ENCODE assay signal across 9 mouse cellular contexts in genomic region chr4:120975428-120975734, GRCm38 (mm10). TPM values are rescaled to one million over a fixed set of nuclear protein-coding genes. Genes with fewer than 3 reads are reported as not detected.
DNase-seq lines count a peak whose midpoint lies in the region; TF ChIP-seq lines count a peak whose summit lies in the region.
"Had no signal": no experiment of that assay in that cellular context is flagged by ENCODE, and none has a peak within 500 bp of the region (broad histone marks: within the 10 kb centered on the region; RNA-seq: fewer than 3 reads in every experiment).

No protein-coding gene starts in this region.

- no peak for DNase-seq in left cerebral cortex, adult 2 months (ENCODE audit: extremely low spot score in 1 of 2, low spot score in 2 of 2)
- DNase-seq in left cerebral cortex, adult 8-10 months (ENCODE audit: low spot score in 2 of 2), result no peak
- peak; percentile 73 for DNase-seq in CD4-positive, CD25-positive, alpha-beta regulatory T cell, adult 2 months (ENCODE audit: low read depth, low spot score)
- DNase-seq in fibroblast of lung, adult 2 months (ENCODE audit: low read depth), result peak; percentile 59
- peak; percentile 87 for DNase-seq in naive thymus-derived CD4-positive, alpha-beta T cell, adult 2 months (ENCODE audit: low read depth)
- no peak for DNase-seq in limb, embryonic 10.5 days (ENCODE audit: low spot score)
- no peak for DNase-seq in gastrocnemius, postnatal 4 days (ENCODE audit: low spot score in 2 of 2)
- no peak for DNase-seq in embryo, embryonic 10.5 days (ENCODE audit: low spot score)

- H3K36me3 ChIP-seq in limb, embryonic 10.5 days, result peaks cover 42% of the 10 kb centered on the region

- H3K4me1 ChIP-seq in limb, embryonic 10.5 days, result no peaks in the 10 kb centered on the region
- H3K4me1 ChIP-seq: embryonic facial prominence, embryonic 15.5 days had no signal

- H3K4me3 ChIP-seq in left cerebral cortex, adult 2 months, result no peak overlapping the region
- no peak overlapping the region for H3K4me3 ChIP-seq in limb, embryonic 10.5 days
- H3K4me3 ChIP-seq: embryonic facial prominence, embryonic 15.5 days had no signal

- peak overlapping the region; percentile 40; the same call in 1 of the 2 replicates for H3K27ac ChIP-seq in left cerebral cortex, adult 2 months
- H3K27ac ChIP-seq in limb, embryonic 10.5 days, result no peak overlapping the region
- H3K27ac ChIP-seq: embryonic facial prominence, embryonic 15.5 days had no signal

- 94% methylated on average over 4 of the region's 4 CpGs for WGBS in limb, embryonic 10.5 days

- no peaks in the 10 kb centered on the region for H3K27me3 ChIP-seq in limb, embryonic 10.5 days (ENCODE audit: low read depth, poor library complexity, severe bottlenecking)
- H3K27me3 ChIP-seq: embryonic facial prominence, embryonic 15.5 days had no signal

- intact Hi-C loops in left cerebral cortex, adult 2 months (cut with DNase I), result no loop called here

- no peak for TF ChIP-seq CTCF in left cerebral cortex, adult 2 months (IDR thresholded peaks at IDR 0.05)

- H3K9me3 ChIP-seq in limb, embryonic 10.5 days (replicated peaks), result no peaks in the 10 kb centered on the region
- H3K9me3 ChIP-seq: embryonic facial prominence, embryonic 15.5 days had no signal

RNA-seq across cellular contexts. Expression of gene Zfp69, which starts 23.9 kb away (rescaled TPM):
- total RNA-seq in left cerebral cortex, adult 2 months (2021), result 1 to 10 TPM; 2.1 to 3.2 TPM
- total RNA-seq in left cerebral cortex, adult 8-10 months (2022), result 1 to 10 TPM; 1.5 to 3.0 (median 1.8) TPM
- 11.5 and 11.9 TPM in 2 replicates for polyA plus RNA-seq in limb, embryonic 10.5 days (2016; fragmentation: Nextera tagmentation; extraction: Ambion mirVana)
- 1 to 10 TPM; 2.9 to 3.9 TPM for total RNA-seq in gastrocnemius, postnatal 4 days (2021)

RNA-seq across cellular contexts. Expression of gene Smap2, which starts 41.7 kb away (rescaled TPM):
- total RNA-seq in left cerebral cortex, adult 2 months (2021), result 100 to 1,000 TPM; 186 to 201 TPM
- total RNA-seq in left cerebral cortex, adult 8-10 months (2022), result 100 to 1,000 TPM; 179 to 188 (median 183) TPM
- 14.2 and 14.3 TPM in 2 replicates for polyA plus RNA-seq in limb, embryonic 10.5 days (2016; fragmentation: Nextera tagmentation; extraction: Ambion mirVana)
- total RNA-seq in gastrocnemius, postnatal 4 days (2021), result 10 to 100 TPM; 22.1 to 25.7 TPM

RNA-seq across cellular contexts. Expression of gene Exo5, which starts 50.6 kb away (rescaled TPM):
- total RNA-seq in left cerebral cortex, adult 2 months (2021), result 10 to 100 TPM; 11.5 to 14.7 TPM
- total RNA-seq in left cerebral cortex, adult 8-10 months (2022), result 10 to 100 TPM; 13.9 to 16.5 (median 14.9) TPM
- 36.4 and 37.3 TPM in 2 replicates for polyA plus RNA-seq in limb, embryonic 10.5 days (2016; fragmentation: Nextera tagmentation; extraction: Ambion mirVana)
- 1 to 10 TPM; 7.4 to 7.9 TPM for total RNA-seq in gastrocnemius, postnatal 4 days (2021)

Comparison
In these comparisons a context has a peak if more than half of its experiments do, and no peak if none do; other contexts are left out.
1. DNase-seq: peak in CD4-positive, CD25-positive, alpha-beta regulatory T cell, adult 2 months (single experiment), fibroblast of lung, adult 2 months (single experiment) and naive thymus-derived CD4-positive, alpha-beta T cell, adult 2 months (single experiment); none in left cerebral cortex, adult 2 months (0 of 2), left cerebral cortex, adult 8-10 months (0 of 2), limb, embryonic 10.5 days (single experiment), gastrocnemius, postnatal 4 days (0 of 2) and embryo, embryonic 10.5 days (single experiment).
2. RNA of gene Smap2, which starts 41.7 kb away (total RNA-seq): 186 to 201 TPM in left cerebral cortex, adult 2 months and 179 to 188 TPM in left cerebral cortex, adult 8-10 months; 22.1 to 25.7 TPM in gastrocnemius, postnatal 4 days; every median in the first group is over 4 times any median in the second.